Comparison of ENCODE assay signal across 28 mouse cellular contexts in the genomic region with DNA sequence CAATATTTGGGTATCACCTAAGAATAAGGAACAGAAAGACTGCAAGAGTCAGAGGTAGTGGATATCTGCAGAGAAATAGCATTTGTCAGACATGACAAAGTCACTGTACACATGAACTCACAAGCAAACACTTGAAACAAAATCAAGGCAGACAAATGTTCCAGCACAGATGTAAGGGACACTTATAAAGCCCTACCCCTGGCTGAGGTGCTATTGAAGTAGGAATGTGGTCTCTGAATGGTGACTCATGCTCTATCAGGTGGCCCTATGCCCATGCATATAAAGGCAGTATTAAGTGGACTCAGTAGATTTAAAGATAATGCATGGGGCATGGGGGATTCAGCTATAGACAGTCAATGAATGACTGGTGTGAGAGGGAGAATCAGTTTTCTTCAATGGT.
"Had no signal": no experiment of that assay in that cellular context is flagged by ENCODE, and none has a peak within 500 bp of the region (broad histone marks: within the 10 kb centered on the region; RNA-seq: fewer than 3 reads in every experiment).

No protein-coding gene starts in this region.

- ATAC-seq: forebrain, embryonic 13.5 days; forebrain, embryonic 14.5 days; forebrain, embryonic 15.5 days; forebrain, embryonic 16.5 days; forebrain, postnatal 0 days had no signal

- H3K9me3 ChIP-seq: embryonic facial prominence, embryonic 10.5 days; embryonic facial prominence, embryonic 12.5 days; embryonic facial prominence, embryonic 13.5 days; embryonic facial prominence, embryonic 15.5 days; forebrain, embryonic 10.5 days; forebrain, embryonic 12.5 days; forebrain, embryonic 13.5 days; forebrain, embryonic 15.5 days had no signal

- H3K9ac ChIP-seq: embryonic facial prominence, embryonic 12.5 days; embryonic facial prominence, embryonic 13.5 days; embryonic facial prominence, embryonic 15.5 days; forebrain, embryonic 12.5 days; forebrain, embryonic 13.5 days; forebrain, embryonic 15.5 days; forebrain, postnatal 0 days had no signal

- H3K27ac ChIP-seq: embryonic facial prominence, embryonic 10.5 days; embryonic facial prominence, embryonic 12.5 days; embryonic facial prominence, embryonic 13.5 days; embryonic facial prominence, embryonic 15.5 days; forebrain, embryonic 10.5 days; forebrain, embryonic 12.5 days; forebrain, embryonic 13.5 days; forebrain, embryonic 15.5 days; gastrocnemius, adult 2 months had no signal

- H3K4me2 ChIP-seq: embryonic facial prominence, embryonic 12.5 days; embryonic facial prominence, embryonic 13.5 days; embryonic facial prominence, embryonic 15.5 days; forebrain, embryonic 12.5 days; forebrain, embryonic 13.5 days; forebrain, embryonic 15.5 days had no signal

- DNase-seq: cerebellum, adult 18-20 months; cerebellum, adult 2 months; cerebellum, adult 8-10 months; cerebellum, adult 9-10 months; cerebellum, adult 9-11 months; cerebellum, postnatal 10 days; cerebellum, postnatal 14 days; cerebellum, postnatal 25 days; cerebellum, postnatal 36 days; embryo, embryonic 11 days; forebrain, postnatal 0 days; gastrocnemius, adult 2 months; gastrocnemius, postnatal 10 days; gastrocnemius, postnatal 14 days; gastrocnemius, postnatal 25 days; gastrocnemius, postnatal 36 days; heart, adult 11 months had no signal

- H3K4me3 ChIP-seq: embryonic facial prominence, embryonic 10.5 days; embryonic facial prominence, embryonic 12.5 days; embryonic facial prominence, embryonic 13.5 days; embryonic facial prominence, embryonic 15.5 days; erythroblast, embryonic 14.5 days; forebrain, embryonic 10.5 days; forebrain, embryonic 12.5 days; forebrain, embryonic 13.5 days; forebrain, embryonic 15.5 days; gastrocnemius, adult 2 months had no signal

- H3K36me3 ChIP-seq: embryonic facial prominence, embryonic 10.5 days; embryonic facial prominence, embryonic 12.5 days; embryonic facial prominence, embryonic 13.5 days; embryonic facial prominence, embryonic 15.5 days; forebrain, embryonic 10.5 days; forebrain, embryonic 12.5 days; forebrain, embryonic 15.5 days had no signal

- H3K4me1 ChIP-seq: embryonic facial prominence, embryonic 10.5 days; embryonic facial prominence, embryonic 12.5 days; embryonic facial prominence, embryonic 13.5 days; embryonic facial prominence, embryonic 15.5 days; forebrain, embryonic 10.5 days; forebrain, embryonic 12.5 days; forebrain, embryonic 13.5 days; forebrain, embryonic 15.5 days had no signal

- H3K27me3 ChIP-seq: embryonic facial prominence, embryonic 12.5 days; embryonic facial prominence, embryonic 13.5 days; embryonic facial prominence, embryonic 15.5 days; forebrain, embryonic 12.5 days; forebrain, embryonic 13.5 days; forebrain, embryonic 15.5 days had no signal
